ENCODE assay signal across 1 mouse cellular context in the genomic region with DNA sequence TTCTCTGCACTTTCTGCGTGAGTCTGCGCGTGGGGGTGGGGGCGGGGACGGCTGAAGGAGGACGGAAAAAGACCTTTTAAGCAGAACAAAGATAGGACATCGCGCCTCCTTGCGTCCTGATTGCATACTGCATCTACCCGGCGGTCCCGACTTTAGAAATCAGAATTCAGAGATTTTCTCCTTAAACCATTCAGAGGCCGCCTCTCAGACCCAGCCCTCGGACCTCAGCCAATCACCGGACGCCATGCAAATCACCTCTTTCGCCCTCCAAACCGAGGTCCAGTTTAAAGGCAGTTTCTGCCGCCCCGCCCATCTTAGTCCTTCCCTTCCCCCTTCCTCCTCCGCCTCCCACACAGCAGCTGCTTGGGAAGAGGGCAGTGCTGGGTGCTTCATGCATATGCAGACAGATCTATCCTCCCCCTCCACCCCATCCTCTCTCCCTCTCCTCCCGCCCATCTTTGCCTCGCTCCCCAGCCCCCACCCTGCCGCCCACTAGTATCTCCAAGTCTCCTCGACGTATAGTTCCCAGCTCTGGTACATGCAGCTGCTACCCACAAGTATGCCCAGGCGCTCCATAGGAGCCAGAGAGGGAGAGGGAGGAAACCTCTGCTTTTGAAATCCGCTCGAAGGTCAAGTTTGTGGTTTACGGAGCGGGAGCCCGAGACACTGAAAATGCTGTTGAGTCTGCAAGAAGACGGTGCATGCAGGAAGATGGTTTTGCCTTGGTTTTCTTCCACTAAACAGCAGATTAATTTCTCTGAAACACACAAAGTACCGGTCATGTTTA.
TF ChIP-seq lines count a peak whose summit lies in the region.

No protein-coding gene starts in this region.

TF ChIP-seq in CH12.LX, 34 proteins besides CTCF, POLR2A, EP300 and RAD21 (continued from another document):
- TF ChIP-seq MAFK (IDR thresholded peaks at IDR 0.05; ENCODE audit: insufficient replicate concordance, low read length) (0 out of 2 replicates have a peak, but pooled peaks have one; percentile 32), NRF1 (IDR thresholded peaks at IDR 0.05; ENCODE audit: low read depth, low read length) (peak; percentile 85), MAX (IDR thresholded peaks at IDR 0.05; ENCODE audit: low read length) (peak; percentile 63), USF2 (conservative IDR thresholded peaks at IDR 0.05; ENCODE audit: low read depth, low read length) (no peak), ZMIZ1 (IDR thresholded peaks at IDR 0.05; ENCODE audit: low read depth, low read length) (0 out of 2 replicates have a peak, but pooled peaks have one; percentile 70), ZNF384 (IDR thresholded peaks at IDR 0.05; ENCODE audit: low read depth, low read length) (0 out of 2 replicates have a peak, but pooled peaks have one; percentile 12), NELFE (IDR thresholded peaks at IDR 0.05; ENCODE audit: low read depth, low read length) (peak; percentile 71), MAZ (IDR thresholded peaks at IDR 0.05; ENCODE audit: low read depth, low read length) (peak; percentile 92)
TF ChIP-seq in CH12.LX: peak in this region for 23.
